Mouse (Mus musculus) CH12.LX (cell line): Measurements from ENCODE around the gene Ablim2. TPM values are rescaled to one million over a fixed set of nuclear protein-coding genes. Genes with fewer than 3 reads are reported as not detected.

Source experiments
- DNase-seq: peaks from one replicate; pipeline ENCODE4 v3.0.0-alpha.2; 2013; ENCODE audit errors: extremely low read depth
- H3K27ac ChIP-seq: 2 replicates; pipeline ENCODE4 v1.5.1; 2012; ENCODE audit warnings: low read depth, mild to moderate bottlenecking, control low read depth, moderate library complexity; ENCODE audit not compliant: insufficient read depth
- H3K27me3 ChIP-seq: replicated peaks from 2 replicates; pipeline ENCODE3; 2012; ENCODE audit warnings: inconsistent platforms
- H3K36me3 ChIP-seq, 2 experiments: replicated peaks in 1 of 2; 2 replicates each; pipeline versions ENCODE3 to v1.6.1; 2012; ENCODE audit warnings: inconsistent platforms in 1 of 2, low read length in 1 of 2, mild to moderate bottlenecking in 1 of 2, mixed read lengths in 1 of 2, moderate library complexity in 1 of 2; ENCODE audit not compliant: control insufficient read depth in 1 of 2, insufficient read depth in 1 of 2
- H3K4me1 ChIP-seq, 2 experiments: 2 replicates each; pipeline ENCODE4 v1.6.1; 2012; ENCODE audit warnings: inconsistent platforms in 1 of 2, moderate library complexity in 1 of 2; ENCODE audit not compliant: insufficient read depth in 2 of 2, control insufficient read depth in 1 of 2
- H3K4me2 ChIP-seq: 2 replicates; pipeline ENCODE4 v1.6.1; 2012; ENCODE audit warnings: low read depth, mild to moderate bottlenecking, control low read depth; ENCODE audit not compliant: poor library complexity, insufficient read depth, severe bottlenecking
- H3K4me3 ChIP-seq, 3 experiments: fragments of 150-350 bp in 1 of 3; sonication (generic) in 1 of 3; replicated peaks in 1 of 3; 2 replicates each; pipeline versions ENCODE3 to v1.5.1; 2011 to 2012; ENCODE audit warnings: low read depth in 2 of 3, low read length in 2 of 3, mild to moderate bottlenecking in 2 of 3, moderate library complexity in 2 of 3, control low read depth in 1 of 3, improper control_type of control experiment in 1 of 3, inconsistent platforms in 1 of 3, mixed read lengths in 1 of 3; ENCODE audit not compliant: poor library complexity in 1 of 3
- H3K79me2 ChIP-seq: replicated peaks from 2 replicates; pipeline ENCODE4 v1.6.1; 2012; ENCODE audit warnings: mild to moderate bottlenecking, moderate library complexity; ENCODE audit not compliant: control insufficient read depth, poor library complexity, insufficient read depth, severe bottlenecking; ENCODE audit errors: extremely low read depth
- H3K9ac ChIP-seq: 2 replicates; pipeline ENCODE4 v1.6.1; 2012; ENCODE audit warnings: low read depth, mild to moderate bottlenecking, control low read depth, moderate library complexity; ENCODE audit not compliant: insufficient read depth
- H3K9me3 ChIP-seq: replicated peaks from 2 replicates; pipeline ENCODE3; 2012; ENCODE audit warnings: low read length, inconsistent platforms, mixed read lengths
- CHD1 ChIP-seq: IDR thresholded peaks from 2 replicates; pipeline ENCODE4 v1.6.1; 2012; ENCODE audit warnings: low read depth, low read length, improper control_type of control experiment, inconsistent platforms
- CHD2 ChIP-seq: IDR thresholded peaks from 2 replicates; pipeline ENCODE4 v1.6.1; 2011; ENCODE audit warnings: low read length, improper control_type of control experiment
- CTCF ChIP-seq, 2 experiments: IDR thresholded peaks in 1 of 2; conservative IDR thresholded peaks in 1 of 2; 2 replicates each; pipeline ENCODE4 v1.5.1; 2011 to 2012; ENCODE audit warnings: low read depth in 2 of 2, low read length in 2 of 2, improper control_type of control experiment in 1 of 2, inconsistent platforms in 1 of 2, mild to moderate bottlenecking in 1 of 2, moderate library complexity in 1 of 2
- E2F4 ChIP-seq: IDR thresholded peaks from 2 replicates; pipeline ENCODE4 v1.6.1; 2011; ENCODE audit warnings: low read depth, low read length, improper control_type of control experiment; ENCODE audit not compliant: insufficient replicate concordance
- EP300 ChIP-seq: IDR thresholded peaks from 2 replicates; pipeline ENCODE4 v1.6.1; 2011; ENCODE audit warnings: low read length, improper control_type of control experiment
- ETS1 ChIP-seq: conservative IDR thresholded peaks from 2 replicates; pipeline ENCODE4 v1.6.1; 2012; ENCODE audit warnings: low read depth, mild to moderate bottlenecking, inconsistent platforms, low read length, improper control_type of control experiment, moderate library complexity
- GABPA ChIP-seq: IDR thresholded peaks from 2 replicates; pipeline ENCODE4 v1.6.1; 2012; ENCODE audit warnings: low read depth, low read length, improper control_type of control experiment, inconsistent platforms; ENCODE audit not compliant: insufficient replicate concordance
- HCFC1 ChIP-seq: IDR thresholded peaks from 2 replicates; pipeline ENCODE4 v1.6.1; 2012; ENCODE audit warnings: low read depth, mild to moderate bottlenecking, inconsistent platforms, low read length, improper control_type of control experiment
- IRF4 ChIP-seq: IDR thresholded peaks from 2 replicates; pipeline ENCODE4 v1.6.1; 2014; ENCODE audit warnings: low read depth, mild to moderate bottlenecking, inconsistent platforms, low read length, improper control_type of control experiment
- JUND ChIP-seq: conservative IDR thresholded peaks from 2 replicates; pipeline ENCODE4 v1.6.1; 2011; ENCODE audit warnings: low read depth, low read length, improper control_type of control experiment
- KAT2A ChIP-seq: IDR thresholded peaks from 2 replicates; pipeline ENCODE4 v1.6.1; 2012; ENCODE audit warnings: low read length, improper control_type of control experiment, inconsistent platforms; ENCODE audit not compliant: insufficient replicate concordance
- MAFK ChIP-seq: IDR thresholded peaks from 2 replicates; pipeline ENCODE4 v1.6.1; 2011; ENCODE audit warnings: low read length, improper control_type of control experiment; ENCODE audit not compliant: insufficient replicate concordance
- MAX ChIP-seq: IDR thresholded peaks from 2 replicates; pipeline ENCODE4 v1.6.1; 2011; ENCODE audit warnings: low read length, improper control_type of control experiment
- MAZ ChIP-seq: IDR thresholded peaks from 2 replicates; pipeline ENCODE4 v1.6.1; 2012; ENCODE audit warnings: low read depth, mild to moderate bottlenecking, inconsistent platforms, low read length, improper control_type of control experiment, moderate library complexity
- MEF2A ChIP-seq: IDR thresholded peaks from 2 replicates; pipeline ENCODE4 v1.6.1; 2014; ENCODE audit warnings: low read depth, mild to moderate bottlenecking, inconsistent platforms, low read length, improper control_type of control experiment, borderline replicate concordance
- MXI1 ChIP-seq: IDR thresholded peaks from 2 replicates; pipeline ENCODE4 v1.6.1; 2011; ENCODE audit warnings: mild to moderate bottlenecking, low read depth, low read length, improper control_type of control experiment
- MYC ChIP-seq: IDR thresholded peaks from 2 replicates; pipeline ENCODE4 v1.6.1; 2011; ENCODE audit warnings: low read depth, mild to moderate bottlenecking, improper control_type of control experiment, low read length
- NELFE ChIP-seq: IDR thresholded peaks from 2 replicates; pipeline ENCODE4 v1.6.1; 2011; ENCODE audit warnings: low read depth, low read length, improper control_type of control experiment
- NRF1 ChIP-seq: IDR thresholded peaks from 2 replicates; pipeline ENCODE4 v1.6.1; 2014; ENCODE audit warnings: low read depth, mild to moderate bottlenecking, inconsistent platforms, low read length, improper control_type of control experiment, moderate library complexity
- PAX5 ChIP-seq: IDR thresholded peaks from 2 replicates; pipeline ENCODE4 v1.6.1; 2012; ENCODE audit warnings: low read length, inconsistent platforms, mixed read lengths
- RAD21 ChIP-seq: IDR thresholded peaks from 2 replicates; pipeline ENCODE4 v1.6.1; 2011; ENCODE audit warnings: low read depth, mild to moderate bottlenecking, low read length, improper control_type of control experiment, moderate library complexity
- SMC3 ChIP-seq: IDR thresholded peaks from 2 replicates; pipeline ENCODE4 v1.6.1; 2011; ENCODE audit warnings: low read depth, low read length, improper control_type of control experiment
- TCF12 ChIP-seq: IDR thresholded peaks from 2 replicates; pipeline ENCODE4 v1.6.1; 2014; ENCODE audit warnings: low read depth, mild to moderate bottlenecking, inconsistent platforms, low read length, improper control_type of control experiment
- USF1 ChIP-seq: IDR thresholded peaks from 2 replicates; pipeline ENCODE4 v1.6.1; 2014; ENCODE audit warnings: low read depth, mild to moderate bottlenecking, inconsistent platforms, low read length, improper control_type of control experiment
- USF2 ChIP-seq: conservative IDR thresholded peaks from 2 replicates; pipeline ENCODE4 v1.6.1; 2011; ENCODE audit warnings: low read depth, low read length, improper control_type of control experiment
- ZC3H11A ChIP-seq: IDR thresholded peaks from 2 replicates; pipeline ENCODE4 v1.6.1; 2012; ENCODE audit warnings: low read depth, mild to moderate bottlenecking, inconsistent platforms, low read length, improper control_type of control experiment
- ZKSCAN1 ChIP-seq: IDR thresholded peaks from 2 replicates; pipeline ENCODE4 v1.6.1; 2012; ENCODE audit warnings: low read depth, inconsistent platforms, low read length, improper control_type of control experiment, borderline replicate concordance
- ZMIZ1 ChIP-seq: IDR thresholded peaks from 2 replicates; pipeline ENCODE4 v1.6.1; 2012; ENCODE audit warnings: low read depth, mild to moderate bottlenecking, inconsistent platforms, low read length, improper control_type of control experiment
- dilution Hi-C: fragments of 300-500 bp; cut with MboI; formaldehyde crosslinking; loops from 2 replicates; pipeline ENCODE4 v1.14.3; 2020; ENCODE audit warnings: low sequenced_read_pairs; ENCODE audit not compliant: extremely low pct_unique_long_range_greater_than_20kb, extremely low pct_ligation_motif_present
- in situ Hi-C: fragments of 300-500 bp; cut with MboI; formaldehyde crosslinking; loops from 3 replicates; pipeline ENCODE4 v1.14.3; 2019; ENCODE audit warnings: low sequenced_read_pairs, low pct_ligation_motif_present, low pct_unique_long_range_greater_than_20kb, mixed read lengths
- polyA plus RNA-seq: library from polyadenylated mRNA; unstranded; fragments of >175 nt; gene quantifications from 2 replicates; pipeline ENCODE4 v1.2.1, GENCODE M21; 2012; ENCODE audit warnings: low read depth; ENCODE audit not compliant: insufficient read length
- total RNA-seq, 2 experiments: library from RNA; depleted of rRNA; stranded (reverse); fragments of 300-350 nt in 1 of 2; fragments of >200 nt in 1 of 2; gene quantifications; 2 replicates each; pipeline ENCODE4 v1.2.3; 2012 to 2014

Gene Ablim2
- total and polyA plus RNA-seq, 3 experiments, result 4.4 to 12.2 (median 11.0) TPM

DNA sequence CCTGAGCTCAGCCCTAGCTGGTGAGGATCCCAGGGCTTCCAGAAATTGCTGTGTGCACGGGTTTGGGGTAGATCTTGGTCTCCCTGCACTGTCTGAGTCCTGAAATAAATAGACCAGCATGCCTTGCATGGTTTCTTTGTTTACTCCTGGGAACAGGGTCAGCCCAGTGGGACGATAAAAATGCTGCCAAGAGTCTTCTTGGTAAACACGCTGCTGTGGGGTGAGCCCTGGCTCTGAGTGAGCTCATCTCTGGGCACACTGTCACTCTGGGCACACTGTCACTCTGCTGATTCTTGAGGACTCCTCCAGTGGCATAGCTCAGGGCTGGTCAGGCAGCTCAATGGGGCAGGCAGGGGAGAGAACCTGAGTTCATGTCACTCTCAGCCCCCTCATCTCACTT, 98.6 kb downstream of the Ablim2 start:
- in situ Hi-C loops, result no loop called here
- H3K4me3 ChIP-seq, result no peak overlapping the region
- H3K9me3 ChIP-seq, result no peaks in the 10 kb centered on the region
- TF ChIP-seq E2F4 (no peak), TCF12 (no peak), ZMIZ1 (no peak), ZC3H11A (no peak), ZKSCAN1 (no peak), USF2 (no peak), RAD21 (no peak), JUND (no peak), CTCF (conservative IDR thresholded peaks at IDR 0.05 in 1 of 2, IDR thresholded peaks at IDR 0.05 in 1 of 2; ENCODE audit: low read depth in 2 of 2, low read length in 2 of 2) (no peak), ETS1 (no peak), GABPA (no peak), MAFK (no peak), MAZ (no peak), MXI1 (no peak), EP300 (no peak), NELFE (no peak), MYC (no peak), IRF4 (no peak), CHD1 (no peak), HCFC1 (no peak)
- no peaks in the 10 kb centered on the region for H3K79me2 ChIP-seq
- peaks cover 17% of the 10 kb centered on the region for H3K27me3 ChIP-seq
- no peak overlapping the region for H3K4me2 ChIP-seq
- peaks cover 22 to 31% of the 10 kb centered on the region in 2 experiments for H3K4me1 ChIP-seq
- no peak overlapping the region for H3K27ac ChIP-seq
- peaks cover 0 to 2% of the 10 kb centered on the region in 2 experiments for H3K36me3 ChIP-seq
- dilution Hi-C loops, result no loop called here
- H3K9ac ChIP-seq, result no peak overlapping the region
- no peak for DNase-seq

DNA sequence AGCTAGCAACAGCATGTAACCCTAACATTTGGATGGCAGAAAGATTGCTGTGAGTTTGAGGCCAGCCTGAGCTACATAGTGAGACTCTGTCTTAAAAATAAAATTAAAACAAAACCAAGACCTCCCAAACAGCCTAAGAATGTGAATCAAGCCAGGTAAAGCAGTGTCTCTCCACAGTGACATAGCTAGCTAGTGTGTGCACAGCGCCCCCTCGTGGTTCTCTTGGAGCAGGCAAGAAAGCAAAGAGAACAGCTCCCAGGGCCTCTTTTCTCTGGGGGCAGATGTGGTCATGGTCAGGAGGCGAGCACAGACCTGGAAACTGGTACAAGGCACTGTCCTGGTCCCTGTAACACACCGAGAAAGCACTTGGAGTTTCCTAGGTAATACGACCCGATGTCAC, 100.4 kb downstream of the Ablim2 start:
- H3K36me3 ChIP-seq, result no peaks in the 10 kb centered on the region
- no peak overlapping the region for H3K9ac ChIP-seq
- no peak overlapping the region for H3K4me2 ChIP-seq
- in situ Hi-C loops (no loop called here), dilution Hi-C loops (no loop called here)
- DNase-seq, result peak; percentile 83
- H3K4me3 ChIP-seq, result no peak overlapping the region
- no peaks in the 10 kb centered on the region for H3K79me2 ChIP-seq
- TF ChIP-seq PAX5 (no peak), USF2 (no peak), SMC3 (peak; percentile 98), TCF12 (peak; percentile 31; the same call in 1 of the 2 replicates), EP300 (no peak), NRF1 (peak; percentile 34; the same call in 1 of the 2 replicates), ETS1 (no peak), JUND (no peak), IRF4 (peak; percentile 67; the same call in 1 of the 2 replicates), CTCF (conservative IDR thresholded peaks at IDR 0.05 in 1 of 2, IDR thresholded peaks at IDR 0.05 in 1 of 2; ENCODE audit: low read depth in 2 of 2, low read length in 2 of 2) (peak; percentile 75 to 99), MYC (0 out of 2 replicates have a peak, but pooled peaks have one; percentile 23), MAX (0 out of 2 replicates have a peak, but pooled peaks have one; percentile 32), RAD21 (peak; percentile 100), ZC3H11A (peak; percentile 95), NELFE (peak; percentile 55; the same call in 1 of the 2 replicates), MAZ (peak; percentile 59; the same call in 1 of the 2 replicates), KAT2A (no peak), MEF2A (0 out of 2 replicates have a peak, but pooled peaks have one; percentile 35), CHD2 (0 out of 2 replicates have a peak, but pooled peaks have one; percentile 19), USF1 (no peak), HCFC1 (peak; percentile 36)
- TF ChIP-seq, all 38 proteins: peak for 14
- H3K27me3 ChIP-seq, result peaks cover 31% of the 10 kb centered on the region
- no peaks in the 10 kb centered on the region for H3K9me3 ChIP-seq
- H3K4me1 ChIP-seq, result peaks cover 10 to 22% of the 10 kb centered on the region in 2 experiments; a peak in 3 of 4 replicates
- H3K27ac ChIP-seq, result no peak overlapping the region
